Mouse (Mus musculus): Measurements from ENCODE around the gene Vps50. TPM values are rescaled to one million over a fixed set of nuclear protein-coding genes. Genes with fewer than 3 reads are reported as not detected.
"Not testable (repeated sequence)": the region's sequence is repeated elsewhere in the genome, so short reads cannot be mapped to it uniquely, and the experiment has no call there.

The Vps50 gene
- polyA plus RNA-seq, 1 experiment from 2014 or later = 38.2 TPM

DNA sequence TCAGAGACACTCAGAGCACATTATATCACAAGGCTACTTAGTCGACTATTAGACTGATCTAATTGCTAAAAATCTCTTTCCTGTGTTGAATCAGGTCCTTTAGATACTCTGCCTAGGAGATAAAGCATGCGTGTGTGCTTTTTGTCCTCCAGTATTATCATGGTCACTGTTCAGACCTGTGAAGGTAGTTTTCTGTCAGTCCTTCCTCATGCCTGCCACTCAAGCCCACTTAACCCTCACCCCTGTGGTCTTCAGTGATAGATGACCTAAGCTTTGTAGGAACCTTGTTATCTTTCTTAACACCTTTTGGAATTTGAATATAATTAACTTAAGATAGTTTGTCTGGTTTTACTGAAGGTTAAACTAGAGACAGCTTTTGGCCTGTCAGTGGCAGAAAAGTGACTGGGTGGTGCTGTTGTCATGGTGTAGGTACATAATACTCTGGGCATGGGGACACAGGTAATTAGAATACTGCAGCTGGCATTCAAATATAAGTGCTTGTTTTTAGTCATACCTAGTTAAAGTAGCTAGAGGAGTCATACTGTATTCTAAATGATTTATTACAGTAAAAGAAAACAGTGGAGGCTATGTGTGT is 74.1 kb downstream of the Vps50 start:
- 75% methylated on average over 2 of the region's 2 CpGs for WGBS
- no peak overlapping the region for H3K27ac ChIP-seq
- ATAC-seq (ENCODE audit: insufficient number of reproducible peaks, insufficient read depth, low FRiP score, low TSS enrichment) = no peak
- no peaks in the 10 kb centered on the region for H3K27me3 ChIP-seq
- H3K4me3 ChIP-seq = no peak overlapping the region
- H3K4me1 ChIP-seq = no peaks in the 10 kb centered on the region
- H3K36me3 ChIP-seq = 0 out of 2 replicates have a peak, but pooled peaks cover 6% of the 10 kb centered on the region
- H3K4me2 ChIP-seq (replicated peaks) = no peak overlapping the region
- H3K9me3 ChIP-seq = no peaks in the 10 kb centered on the region
- no peak overlapping the region for H3K9ac ChIP-seq

- H3K9ac ChIP-seq = no peak overlapping the region
- ATAC-seq (ENCODE audit: insufficient number of reproducible peaks, insufficient read depth, low FRiP score, low TSS enrichment) = no peak
- 91% methylated on average over 8 of the region's 8 CpGs for WGBS
- no peak overlapping the region for H3K4me3 ChIP-seq
- no peaks in the 10 kb centered on the region for H3K4me1 ChIP-seq
- no peak overlapping the region for H3K4me2 ChIP-seq (replicated peaks)
- no peaks in the 10 kb centered on the region for H3K27me3 ChIP-seq
- H3K36me3 ChIP-seq = 0 out of 2 replicates have a peak, but pooled peaks cover 6% of the 10 kb centered on the region
- H3K27ac ChIP-seq = no peak overlapping the region
- no peaks in the 10 kb centered on the region for H3K9me3 ChIP-seq
Observed at GRCm38 (mm10) chr6:3573787-3574186, 75.6 kb downstream of the Vps50 start.

GRCm38 (mm10) chr6:3585402-3585801 is 87.2 kb downstream of the Vps50 start:
- no peak overlapping the region for H3K4me2 ChIP-seq (replicated peaks)
- no peak overlapping the region for H3K4me3 ChIP-seq
- 93% methylated on average over 1 of the region's 1 CpGs for WGBS
- no peaks in the 10 kb centered on the region for H3K9me3 ChIP-seq
- no peak overlapping the region for H3K9ac ChIP-seq
- H3K27ac ChIP-seq = no peak overlapping the region
- H3K27me3 ChIP-seq = no peaks in the 10 kb centered on the region
- no peaks in the 10 kb centered on the region for H3K36me3 ChIP-seq
- ATAC-seq (ENCODE audit: insufficient number of reproducible peaks, insufficient read depth, low FRiP score, low TSS enrichment) = no peak
- no peaks in the 10 kb centered on the region for H3K4me1 ChIP-seq

GRCm38 (mm10) chr6:3590289-3590904 is 92.2 kb downstream of the Vps50 start:
- Histone ChIP-seq H3K27me3 (no peaks in the 10 kb centered on the region), H3K4me1 (no peaks in the 10 kb centered on the region), H3K9ac (no peak overlapping the region), H3K27ac (no peak overlapping the region), H3K4me3 (no peak overlapping the region), H3K9me3 (no peaks in the 10 kb centered on the region), H3K36me3 (no peaks in the 10 kb centered on the region), H3K4me2 (replicated peaks) (no peak overlapping the region)
- 80% methylated on average over 3 of the region's 3 CpGs for WGBS
- no peak for ATAC-seq (ENCODE audit: insufficient number of reproducible peaks, insufficient read depth, low FRiP score, low TSS enrichment)

GRCm38 (mm10) chr6:3594246-3594645 is 96.1 kb downstream of the Vps50 start:
- WGBS = 78% methylated on average over 1 of the region's 1 CpGs

DNA sequence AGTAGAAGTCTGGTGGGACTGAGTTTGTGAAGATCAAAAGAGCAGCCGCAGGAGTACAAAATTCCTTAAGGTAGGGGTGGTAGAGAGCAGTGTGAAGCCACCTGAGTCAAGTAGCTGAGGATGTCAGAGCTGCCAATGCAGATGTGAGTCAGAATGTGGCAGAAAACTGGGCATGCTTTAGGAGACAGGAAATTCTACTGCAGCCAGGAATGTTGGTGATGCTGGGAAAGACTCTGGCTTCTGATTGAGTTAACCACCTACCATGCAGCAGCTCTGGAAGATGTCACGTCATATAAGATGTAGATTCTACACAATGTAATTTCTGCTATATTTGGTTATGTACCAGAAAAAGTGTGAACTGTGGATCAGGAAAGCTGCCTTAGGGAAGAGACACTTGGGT is 114.6 kb downstream of the Vps50 start:
- no peak overlapping the region for H3K4me3 ChIP-seq
- no peak overlapping the region for H3K27ac ChIP-seq
- H3K36me3 ChIP-seq = no peaks in the 10 kb centered on the region
- H3K4me1 ChIP-seq = no peaks in the 10 kb centered on the region
- 89% methylated on average over 2 of the region's 2 CpGs for WGBS
- ATAC-seq (ENCODE audit: insufficient number of reproducible peaks, insufficient read depth, low FRiP score, low TSS enrichment) = no peak
- no peaks in the 10 kb centered on the region for H3K27me3 ChIP-seq
- H3K4me2 ChIP-seq (replicated peaks) = no peak overlapping the region
- no peak overlapping the region for H3K9ac ChIP-seq
- H3K9me3 ChIP-seq = no peaks in the 10 kb centered on the region

More at GRCm38 (mm10) chr6:3594246-3594645, 96.1 kb downstream of the Vps50 start:
- Histone ChIP-seq H3K4me1 (no peaks in the 10 kb centered on the region), H3K36me3 (no peaks in the 10 kb centered on the region), H3K27ac (no peak overlapping the region), H3K27me3 (no peaks in the 10 kb centered on the region), H3K4me3 (no peak overlapping the region), H3K9me3 (no peaks in the 10 kb centered on the region), H3K9ac (no peak overlapping the region), H3K4me2 (replicated peaks) (no peak overlapping the region)
- no peak for ATAC-seq (ENCODE audit: insufficient number of reproducible peaks, insufficient read depth, low FRiP score, low TSS enrichment)

DNA sequence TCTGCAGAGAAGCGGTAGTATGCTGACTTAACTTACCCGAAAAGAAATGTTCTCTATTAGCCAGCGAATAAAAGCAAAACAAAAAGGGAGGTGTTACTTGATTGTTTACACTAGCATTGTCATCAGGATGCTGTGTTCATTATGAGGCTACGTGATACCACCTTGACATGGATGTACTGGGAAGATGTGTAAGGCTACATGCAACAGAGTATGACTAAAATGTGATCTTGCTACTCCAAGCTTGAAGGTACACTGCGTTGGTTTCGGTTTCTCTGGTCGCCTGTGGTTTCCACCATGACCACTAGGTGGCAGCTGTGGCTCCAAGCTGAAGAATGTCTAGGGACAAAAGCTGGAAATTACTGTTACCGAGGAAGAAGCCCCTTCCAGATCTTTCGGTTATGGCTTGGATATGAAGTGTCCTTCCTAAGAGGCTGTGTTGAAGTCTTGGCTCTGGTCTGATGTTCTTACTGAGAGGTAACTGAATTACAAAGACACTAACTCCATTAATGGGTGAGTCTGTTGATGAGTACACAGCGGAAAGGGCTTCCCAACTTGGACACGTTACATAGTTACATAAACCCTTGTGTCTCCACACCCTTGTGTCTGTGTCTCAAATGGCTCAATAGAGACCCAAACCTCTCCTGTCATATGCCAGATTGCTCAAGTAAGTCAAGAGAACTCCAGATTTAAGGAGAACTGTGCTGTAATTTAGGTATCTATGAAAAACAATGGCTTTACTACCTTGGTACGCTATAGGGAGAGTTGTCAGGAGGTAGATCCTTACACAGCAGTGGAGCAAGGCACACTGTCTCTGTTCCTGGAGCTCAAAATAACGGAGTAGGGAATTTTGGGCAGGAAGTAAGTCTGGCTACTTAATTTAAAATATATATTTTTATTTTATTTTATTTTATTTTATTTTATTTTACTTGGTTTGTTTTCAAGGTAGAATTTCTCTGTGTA is 122.5 kb downstream of the Vps50 start:
- not testable (repeated sequence) for H3K9me3 ChIP-seq; H3K4me1 ChIP-seq; H3K9ac ChIP-seq; H3K27me3 ChIP-seq; H3K27ac ChIP-seq; H3K4me3 ChIP-seq; H3K4me2 ChIP-seq (replicated peaks); ATAC-seq (ENCODE audit: insufficient number of reproducible peaks, insufficient read depth, low FRiP score, low TSS enrichment); H3K36me3 ChIP-seq
- WGBS = 62% methylated on average over 11 of the region's 13 CpGs

Other genes with a start within 250 kb of the Vps50 start
- gene Samd9l, start 98.8 kb upstream of the Vps50 start, polyA plus RNA-seq (2016; fragmentation: Nextera tagmentation; extraction: Ambion mirVana) = 0.83 and 0.84 TPM in 2 replicates
- gene Hepacam2, start 84 bp upstream of the Vps50 start, polyA plus RNA-seq (2016; fragmentation: Nextera tagmentation; extraction: Ambion mirVana) = 0.11 and 0.24 TPM in 2 replicates

All from embryonic facial prominence, embryonic 12.5 days (tissue).